Mouse (Mus musculus): ENCODE data around the gene Dnajc9. TPM values are rescaled to one million over a fixed set of nuclear protein-coding genes. Genes with fewer than 3 reads are reported as not detected.

The Dnajc9 gene
- total and polyA plus RNA-seq, 2 experiments from 2014 or later: 47.8 to 98.7 TPM

GRCm38 (mm10) chr14:20377112-20377521 lies 11.6 kb downstream of the Dnajc9 start:
- Histone ChIP-seq H3K27ac (ENCODE audit: low read depth, low read length) (no peak overlapping the region), H3K4me1 (ENCODE audit: insufficient read depth, low read length) (no peaks in the 10 kb centered on the region), H3K9me3 (ENCODE audit: low read length) (no peaks in the 10 kb centered on the region), H3K27me3 (ENCODE audit: insufficient read depth, low read length) (no peaks in the 10 kb centered on the region), H3K4me3 (ENCODE audit: low read depth, low read length) (no peak overlapping the region), H3K9ac (replicated peaks; ENCODE audit: low read length, poor library complexity, severe bottlenecking) (no peak overlapping the region), H3K4me2 (ENCODE audit: low read depth, low read length, poor library complexity, severe bottlenecking) (no peak overlapping the region), H3K36me3 (ENCODE audit: insufficient read depth, low read length) (peaks cover 36% of the 10 kb centered on the region)
- ATAC-seq (ENCODE audit: low FRiP score) (no peak), DNase-seq (ENCODE audit: low spot score) (no peak)
- no peak for TF ChIP-seq CTCF (IDR thresholded peaks at IDR 0.05)
- 88% methylated on average over 4 of the region's 4 CpGs for WGBS

- WGBS: 89% methylated on average over 1 of the region's 1 CpGs
- Histone ChIP-seq H3K36me3 (ENCODE audit: insufficient read depth, low read length) (peaks cover 35% of the 10 kb centered on the region), H3K27me3 (ENCODE audit: insufficient read depth, low read length) (no peaks in the 10 kb centered on the region), H3K9ac (replicated peaks; ENCODE audit: low read length, poor library complexity, severe bottlenecking) (no peak overlapping the region), H3K4me2 (ENCODE audit: low read depth, low read length, poor library complexity, severe bottlenecking) (no peak overlapping the region), H3K9me3 (ENCODE audit: low read length) (no peaks in the 10 kb centered on the region), H3K27ac (ENCODE audit: low read depth, low read length) (no peak overlapping the region), H3K4me1 (ENCODE audit: insufficient read depth, low read length) (no peaks in the 10 kb centered on the region), H3K4me3 (ENCODE audit: low read depth, low read length) (no peak overlapping the region)
- DNase-seq (ENCODE audit: low spot score) (no peak), ATAC-seq (ENCODE audit: low FRiP score) (no peak)
- no peak for TF ChIP-seq CTCF (IDR thresholded peaks at IDR 0.05)
Measured at GRCm38 (mm10) chr14:20371854-20372253, 16.9 kb downstream of the Dnajc9 start.

- Histone ChIP-seq H3K27me3 (ENCODE audit: insufficient read depth, low read length) (no peaks in the 10 kb centered on the region), H3K36me3 (ENCODE audit: insufficient read depth, low read length) (peaks cover 31% of the 10 kb centered on the region), H3K4me3 (ENCODE audit: low read depth, low read length) (no peak overlapping the region), H3K4me2 (ENCODE audit: low read depth, low read length, poor library complexity, severe bottlenecking) (no peak overlapping the region), H3K27ac (ENCODE audit: low read depth, low read length) (no peak overlapping the region), H3K4me1 (ENCODE audit: insufficient read depth, low read length) (no peaks in the 10 kb centered on the region), H3K9ac (replicated peaks; ENCODE audit: low read length, poor library complexity, severe bottlenecking) (no peak overlapping the region), H3K9me3 (ENCODE audit: low read length) (no peaks in the 10 kb centered on the region)
- no peak for ATAC-seq (ENCODE audit: low FRiP score)
- DNase-seq (ENCODE audit: low spot score): no peak
- WGBS: 85% methylated on average over 7 of the region's 7 CpGs
- TF ChIP-seq CTCF (IDR thresholded peaks at IDR 0.05): no peak
Measured at GRCm38 (mm10) chr14:20370798-20371197, 17.9 kb downstream of the Dnajc9 start.

GRCm38 (mm10) chr14:20368271-20368670 lies 20.4 kb downstream of the Dnajc9 start:
- Histone ChIP-seq H3K9me3 (ENCODE audit: low read length) (no peaks in the 10 kb centered on the region), H3K9ac (replicated peaks; ENCODE audit: low read length, poor library complexity, severe bottlenecking) (no peak overlapping the region), H3K4me1 (ENCODE audit: insufficient read depth, low read length) (no peaks in the 10 kb centered on the region), H3K27ac (ENCODE audit: low read depth, low read length) (no peak overlapping the region), H3K4me2 (ENCODE audit: low read depth, low read length, poor library complexity, severe bottlenecking) (no peak overlapping the region), H3K4me3 (ENCODE audit: low read depth, low read length) (no peak overlapping the region), H3K27me3 (ENCODE audit: insufficient read depth, low read length) (no peaks in the 10 kb centered on the region), H3K36me3 (ENCODE audit: insufficient read depth, low read length) (peaks cover 34% of the 10 kb centered on the region)
- peak; percentile 26 for TF ChIP-seq CTCF (IDR thresholded peaks at IDR 0.05)
- ATAC-seq (ENCODE audit: low FRiP score) (no peak), DNase-seq (ENCODE audit: low spot score) (no peak)
- WGBS: 95% methylated on average over 3 of the region's 3 CpGs

GRCm38 (mm10) chr14:20363230-20363629 lies 25.5 kb downstream of the Dnajc9 start:
- no peak overlapping the region for H3K27ac ChIP-seq (ENCODE audit: low read depth, low read length)
- WGBS: 92% methylated on average over 4 of the region's 4 CpGs
- no peak overlapping the region for H3K4me2 ChIP-seq (ENCODE audit: low read depth, low read length, poor library complexity, severe bottlenecking)
- no peaks in the 10 kb centered on the region for H3K9me3 ChIP-seq (ENCODE audit: low read length)
- DNase-seq (ENCODE audit: low spot score): no peak
- TF ChIP-seq CTCF (IDR thresholded peaks at IDR 0.05): no peak
- no peaks in the 10 kb centered on the region for H3K4me1 ChIP-seq (ENCODE audit: insufficient read depth, low read length)
- H3K27me3 ChIP-seq (ENCODE audit: insufficient read depth, low read length): no peaks in the 10 kb centered on the region
- no peak for ATAC-seq (ENCODE audit: low FRiP score)
- H3K36me3 ChIP-seq (ENCODE audit: insufficient read depth, low read length): peaks cover 52% of the 10 kb centered on the region
- H3K9ac ChIP-seq (replicated peaks; ENCODE audit: low read length, poor library complexity, severe bottlenecking): no peak overlapping the region
- no peak overlapping the region for H3K4me3 ChIP-seq (ENCODE audit: low read depth, low read length)

- no peaks in the 10 kb centered on the region for H3K9me3 ChIP-seq (ENCODE audit: low read length)
- DNase-seq (ENCODE audit: low spot score) (peak; percentile 98), ATAC-seq (ENCODE audit: low FRiP score) (peak; percentile 99)
- peak within 1 kb of the TSS; percentile 55 for H3K4me2 ChIP-seq (ENCODE audit: low read depth, low read length, poor library complexity, severe bottlenecking)
- H3K27ac ChIP-seq (ENCODE audit: low read depth, low read length): peak within 1 kb of the TSS; percentile 91
- WGBS: 1% methylated on average over 40 of the region's 42 CpGs
- H3K27me3 ChIP-seq (ENCODE audit: insufficient read depth, low read length): no peaks in the 10 kb centered on the region
- H3K9ac ChIP-seq (replicated peaks; ENCODE audit: low read length, poor library complexity, severe bottlenecking): peak within 1 kb of the TSS; percentile 96
- H3K4me1 ChIP-seq (ENCODE audit: insufficient read depth, low read length): 0 out of 2 replicates have a peak, but pooled peaks cover 3% of the 10 kb centered on the region
- peak; percentile 48 for TF ChIP-seq CTCF (IDR thresholded peaks at IDR 0.05)
- H3K36me3 ChIP-seq (ENCODE audit: insufficient read depth, low read length): peaks cover 7% of the 10 kb centered on the region
- H3K4me3 ChIP-seq (ENCODE audit: low read depth, low read length): peak within 1 kb of the TSS; percentile 85
Measured at GRCm38 (mm10) chr14:20347991-20348541, 40.6 kb downstream of the Dnajc9 start, which contains the start of the genes Ecd and Fam149b. Gene Ecd (minus strand): TSS chr14:20348121. Gene Fam149b (plus strand): TSS chr14:20348162.

Data from midbrain, postnatal 0 days (tissue).